Mouse (Mus musculus) lung, adult 2 months (tissue): ENCODE measurements around the gene Sphk2.

Experiments
- CTCF ChIP-seq: fragments of 200-500 bp; IDR thresholded peaks from 2 replicates; pipeline ENCODE4 v1.5.1; 2011; ENCODE audit warnings: mild to moderate bottlenecking, low read length, control low read depth; ENCODE audit not compliant: insufficient read depth
- POLR2A ChIP-seq: fragments of 200-500 bp; IDR thresholded peaks from 2 replicates; pipeline ENCODE4 v1.6.1; 2011; ENCODE audit warnings: low read depth, mild to moderate bottlenecking, control low read depth, low read length, borderline replicate concordance; ENCODE audit errors: extremely low read depth

DNA sequence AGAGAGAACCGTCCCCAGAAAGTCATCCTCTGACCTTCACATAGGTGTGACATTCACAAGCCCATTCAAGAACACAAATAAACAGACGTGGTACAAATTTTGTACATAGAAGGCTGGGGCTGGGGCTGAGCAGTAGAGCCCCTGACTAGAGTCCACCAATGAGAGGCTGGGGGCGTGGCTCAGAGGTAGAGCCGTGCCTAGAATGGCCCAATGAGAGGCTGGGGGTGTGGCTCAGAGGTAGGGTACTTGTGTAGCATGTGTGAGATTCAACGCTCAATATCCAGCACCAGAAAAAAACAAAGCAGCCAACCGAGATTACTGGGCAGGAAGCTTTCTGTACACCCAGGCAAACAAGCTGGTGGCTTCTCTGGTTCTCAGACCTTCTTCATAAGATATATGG lies 37.9 kb upstream of the Sphk2 start:
- TF ChIP-seq POLR2A = no peak
- no peak for TF ChIP-seq CTCF
